Mouse (Mus musculus): ENCODE data around the gene Arhgef1. TPM values are rescaled to one million over a fixed set of nuclear protein-coding genes. Genes with fewer than 3 reads are reported as not detected.

Gene Arhgef1
- total RNA-seq, 1 experiment from 2014 or later = 54.1 TPM

DNA sequence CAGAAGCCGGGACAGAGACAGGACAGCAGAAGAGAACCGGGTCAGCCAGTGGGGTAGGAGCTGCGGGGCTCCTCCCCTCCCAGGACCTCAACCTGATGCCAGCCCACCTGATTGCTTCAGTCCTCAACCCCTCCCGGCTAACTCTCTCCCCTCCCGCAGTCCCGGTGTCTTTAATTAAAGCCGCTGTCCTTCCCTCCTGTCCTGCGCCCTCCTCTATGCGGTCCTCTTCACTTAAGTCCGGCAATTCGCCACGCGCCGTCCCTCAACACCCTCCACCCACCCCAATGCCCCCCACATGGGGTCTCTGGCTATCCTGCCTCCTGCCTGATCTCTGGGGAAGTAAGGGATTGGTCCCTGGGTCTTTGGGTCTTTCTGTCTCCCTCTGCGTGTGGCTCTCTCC is 28.9 kb downstream of the Arhgef1 start:
- ATAC-seq (replicated peaks; ENCODE audit: low read depth, poor library complexity, severe bottlenecking) = no peak

DNA sequence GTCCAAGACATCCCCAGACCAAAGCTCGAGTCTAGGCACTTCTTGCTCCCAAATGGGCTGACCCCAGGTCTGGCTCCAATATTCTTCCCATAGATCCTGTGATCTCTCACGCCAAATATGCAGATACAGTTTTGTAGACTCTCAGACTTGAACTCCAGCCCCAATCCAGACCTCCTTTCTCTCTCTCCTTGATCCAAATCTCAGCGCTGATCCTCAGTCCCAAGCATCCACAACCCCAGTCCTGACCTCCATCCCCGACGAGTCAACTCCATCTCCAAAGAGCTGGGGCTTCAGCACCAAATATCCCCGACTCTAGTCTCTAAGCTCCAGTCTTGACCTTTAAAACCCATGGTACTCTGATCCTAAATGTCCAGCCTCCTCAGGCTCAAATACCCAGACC is 40.9 kb downstream of the Arhgef1 start:
- no peak for ATAC-seq (replicated peaks; ENCODE audit: low read depth, poor library complexity, severe bottlenecking)

DNA sequence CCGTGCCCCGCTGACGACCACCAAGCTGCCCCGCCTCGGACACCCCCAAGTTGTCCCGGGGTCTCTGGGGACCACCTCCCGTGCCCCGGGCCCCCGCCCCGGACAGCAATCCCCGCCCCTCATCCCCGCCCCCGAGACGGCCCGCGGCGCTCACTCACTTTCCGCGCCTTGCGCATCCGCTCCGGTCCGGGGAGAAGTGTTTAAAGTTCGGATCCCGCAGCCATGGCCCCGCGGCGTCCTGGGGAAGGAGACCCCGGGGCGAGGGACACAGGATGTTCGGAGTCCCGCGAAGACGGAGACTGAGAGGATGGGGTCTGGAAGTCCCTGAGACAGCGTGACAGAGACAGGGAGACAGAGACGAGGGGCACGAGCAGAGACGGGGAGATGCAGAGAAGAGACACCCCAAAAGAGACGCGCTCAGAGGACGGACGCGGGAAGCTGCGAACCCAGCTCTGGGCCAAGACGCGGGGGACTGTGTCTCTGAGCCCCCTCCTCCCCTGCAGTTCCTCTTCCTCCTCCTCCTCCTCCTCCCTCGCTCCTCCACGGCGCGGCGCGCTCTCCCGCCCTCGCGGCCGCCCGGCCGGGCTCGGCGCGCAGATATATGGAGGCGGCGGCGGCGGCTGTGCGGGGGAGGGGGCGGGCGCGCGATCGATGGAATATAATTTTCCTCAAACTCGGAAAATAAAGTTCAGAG is 41.7 kb downstream of the Arhgef1 start, which contains the start of gene Gm4881:
TSS of gene Gm4881 (minus strand) at position 238 of the 694 bp plus-strand sequence.
- ATAC-seq (replicated peaks; ENCODE audit: low read depth, poor library complexity, severe bottlenecking) = peak; percentile 24

DNA sequence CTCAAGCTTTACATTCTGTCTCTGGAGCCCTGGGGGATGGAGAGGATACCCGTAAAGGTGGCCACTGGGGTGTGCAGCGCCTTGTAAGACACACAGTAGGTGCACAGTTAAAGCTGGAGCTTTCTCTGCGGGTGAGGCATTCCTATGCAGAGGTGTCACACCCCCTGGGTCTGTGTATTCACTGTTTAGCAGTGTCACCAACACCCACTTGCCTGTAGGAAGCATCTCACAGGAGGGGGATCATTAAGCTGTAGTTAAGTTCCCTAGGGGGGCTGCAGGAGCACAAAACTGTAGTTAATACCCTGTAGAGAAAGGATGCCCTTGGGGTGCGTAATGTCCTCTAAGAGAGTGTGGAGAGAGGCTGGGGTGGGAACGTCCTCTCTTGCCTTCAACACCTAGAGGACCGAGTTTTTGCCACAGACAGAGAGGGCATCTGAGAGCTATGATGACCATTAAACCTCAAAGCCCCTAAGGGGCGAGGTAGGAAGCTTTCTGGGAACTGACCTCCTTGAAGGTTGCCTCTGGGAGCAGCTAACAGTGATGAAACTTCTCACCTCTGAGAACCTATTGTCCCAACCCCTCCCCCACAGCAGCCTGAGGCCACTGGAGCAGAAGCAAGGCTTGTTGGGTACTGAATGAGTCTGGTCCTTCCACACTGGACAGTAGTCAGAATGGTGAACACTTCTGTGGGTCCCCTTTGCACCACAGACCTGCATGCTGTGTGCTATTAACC is 44.8 kb downstream of the Arhgef1 start:
- no peak for ATAC-seq (replicated peaks; ENCODE audit: low read depth, poor library complexity, severe bottlenecking)

DNA sequence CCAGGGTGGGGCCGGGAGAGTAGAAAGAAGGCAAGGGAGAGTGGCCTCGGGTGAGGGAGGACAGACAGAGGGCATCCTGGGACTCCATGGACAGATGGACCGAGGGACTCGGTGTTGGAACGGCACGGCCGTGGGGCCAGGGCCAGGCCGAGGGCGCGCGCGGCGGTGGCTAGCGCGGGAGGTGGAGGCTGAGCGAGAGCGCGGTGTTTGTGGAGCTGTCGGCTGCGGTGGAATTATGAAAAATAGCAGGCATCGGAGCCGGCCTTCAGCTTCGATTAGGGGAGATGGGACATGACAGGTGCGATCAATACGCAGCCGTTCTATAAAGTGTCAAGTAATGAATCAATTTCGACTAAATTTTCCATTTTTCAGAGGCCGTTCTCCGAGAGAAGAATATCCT is 46.1 kb downstream of the Arhgef1 start:
- ATAC-seq (replicated peaks; ENCODE audit: low read depth, poor library complexity, severe bottlenecking) = no peak

DNA sequence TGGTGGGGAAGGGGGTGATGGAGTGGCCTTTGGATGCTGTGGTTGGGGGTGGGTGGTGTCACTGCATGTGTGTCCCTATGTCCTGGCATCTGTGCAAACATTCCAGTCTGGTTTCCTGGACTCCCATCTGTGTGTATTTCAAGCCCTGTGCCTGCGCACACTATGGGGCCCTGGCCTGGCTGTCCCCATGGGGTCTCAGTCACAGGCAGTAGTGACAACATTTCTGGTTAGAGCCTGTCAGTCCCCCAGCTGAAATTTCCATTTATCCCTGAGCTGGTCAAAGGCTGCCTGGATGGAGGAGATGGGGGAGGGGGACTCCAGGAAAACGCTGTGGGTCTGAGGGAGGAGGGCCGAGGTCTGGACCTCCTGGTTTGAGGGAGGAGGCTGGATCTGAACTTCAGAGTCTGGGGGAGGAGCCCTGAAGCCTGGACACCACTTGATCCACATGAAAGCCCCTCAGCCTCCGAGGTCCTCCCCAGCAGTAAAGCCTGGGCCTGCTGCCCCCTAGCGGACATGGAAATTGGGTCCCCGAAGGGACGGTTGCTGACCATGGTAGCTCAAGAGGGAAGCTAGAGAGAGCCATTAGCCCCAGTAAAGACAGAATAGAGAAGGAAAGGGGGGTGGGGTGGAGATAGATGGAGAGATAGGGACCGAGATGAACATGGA is 47.4 kb downstream of the Arhgef1 start:
- ATAC-seq (replicated peaks; ENCODE audit: low read depth, poor library complexity, severe bottlenecking) = peak; percentile 69

DNA sequence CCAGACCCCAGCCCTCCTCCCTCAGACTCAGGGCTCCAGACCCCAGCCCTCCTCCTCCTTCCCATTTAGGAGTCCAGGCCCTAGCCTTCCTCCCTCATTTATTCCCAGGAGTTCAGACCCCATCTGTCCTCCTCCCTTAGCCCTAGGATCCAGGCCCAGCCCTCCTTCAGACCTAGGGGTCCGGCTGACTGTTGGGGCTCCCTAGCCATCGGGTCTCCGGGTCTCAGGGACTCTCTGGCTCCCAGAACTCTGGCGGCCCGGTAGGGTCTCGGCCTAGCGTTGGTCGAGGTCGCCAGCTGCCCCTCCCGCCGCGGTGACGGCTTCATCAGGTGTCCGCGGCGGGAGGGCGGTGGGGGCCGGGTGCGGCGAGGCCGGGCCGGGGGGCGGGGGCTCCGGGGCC is 51.3 kb downstream of the Arhgef1 start:
- no peak for ATAC-seq (replicated peaks; ENCODE audit: low read depth, poor library complexity, severe bottlenecking)

DNA sequence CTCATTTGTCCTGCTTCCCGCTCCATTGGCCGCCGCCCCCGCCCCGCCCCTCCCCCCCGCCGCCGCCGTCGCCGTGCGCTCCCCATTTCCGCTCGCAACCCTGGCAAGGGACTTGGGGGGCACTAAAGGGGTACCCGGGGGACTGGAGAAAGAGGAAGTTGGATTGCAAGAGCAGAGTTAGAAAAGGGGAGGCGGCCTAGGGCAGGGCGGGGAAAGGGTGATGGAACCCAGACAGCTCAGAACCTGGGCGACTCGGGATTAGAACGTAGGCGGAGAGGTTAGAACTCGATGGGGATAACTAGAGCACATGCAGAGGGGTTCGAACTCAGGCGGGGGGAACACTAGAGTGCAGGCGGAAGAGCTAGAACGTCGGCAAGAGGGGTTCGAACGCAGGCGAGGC is 51.7 kb downstream of the Arhgef1 start:
- peak; percentile 86 for ATAC-seq (replicated peaks; ENCODE audit: low read depth, poor library complexity, severe bottlenecking)

DNA sequence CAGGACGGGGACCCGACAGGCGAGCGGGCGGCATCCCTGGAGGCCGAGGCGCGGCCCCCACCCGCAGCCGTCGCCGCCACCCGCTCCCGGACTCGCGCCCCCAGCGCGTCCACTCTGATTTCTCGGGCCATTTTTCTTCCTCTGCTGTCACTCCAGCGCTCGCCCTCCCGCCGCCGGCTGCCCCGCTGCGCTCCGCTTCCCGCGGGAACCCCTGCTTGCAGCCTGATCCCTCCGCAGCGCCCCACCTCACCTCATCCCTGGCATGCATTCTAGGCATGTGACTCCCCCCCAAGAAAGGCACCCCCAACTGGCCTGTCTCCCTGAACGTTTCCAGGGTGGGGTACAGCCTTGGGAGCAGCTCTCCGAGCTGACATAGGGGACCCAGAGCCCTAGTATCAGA is 52.5 kb downstream of the Arhgef1 start:
- no peak for ATAC-seq (replicated peaks; ENCODE audit: low read depth, poor library complexity, severe bottlenecking)

DNA sequence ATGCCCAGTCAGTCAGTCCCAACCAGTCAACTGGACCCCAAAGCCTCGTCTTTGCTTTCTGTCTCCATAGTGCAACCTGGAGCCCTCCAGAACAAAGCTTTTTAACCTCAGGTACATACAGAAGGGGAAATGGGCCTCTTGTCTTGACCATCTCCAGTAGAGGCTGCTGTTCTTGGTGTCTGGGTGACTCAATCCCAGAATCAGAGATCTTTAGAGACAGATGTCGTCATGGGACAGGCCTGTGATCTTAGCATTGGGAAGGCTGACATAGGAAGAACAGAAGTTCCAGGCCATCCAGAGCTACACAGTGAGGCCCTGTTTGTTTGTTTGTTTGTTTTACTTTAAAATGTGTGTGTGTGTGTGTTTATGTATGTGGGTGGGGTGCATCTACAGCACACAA is 61.6 kb downstream of the Arhgef1 start:
- ATAC-seq (replicated peaks; ENCODE audit: low read depth, poor library complexity, severe bottlenecking) = no peak

DNA sequence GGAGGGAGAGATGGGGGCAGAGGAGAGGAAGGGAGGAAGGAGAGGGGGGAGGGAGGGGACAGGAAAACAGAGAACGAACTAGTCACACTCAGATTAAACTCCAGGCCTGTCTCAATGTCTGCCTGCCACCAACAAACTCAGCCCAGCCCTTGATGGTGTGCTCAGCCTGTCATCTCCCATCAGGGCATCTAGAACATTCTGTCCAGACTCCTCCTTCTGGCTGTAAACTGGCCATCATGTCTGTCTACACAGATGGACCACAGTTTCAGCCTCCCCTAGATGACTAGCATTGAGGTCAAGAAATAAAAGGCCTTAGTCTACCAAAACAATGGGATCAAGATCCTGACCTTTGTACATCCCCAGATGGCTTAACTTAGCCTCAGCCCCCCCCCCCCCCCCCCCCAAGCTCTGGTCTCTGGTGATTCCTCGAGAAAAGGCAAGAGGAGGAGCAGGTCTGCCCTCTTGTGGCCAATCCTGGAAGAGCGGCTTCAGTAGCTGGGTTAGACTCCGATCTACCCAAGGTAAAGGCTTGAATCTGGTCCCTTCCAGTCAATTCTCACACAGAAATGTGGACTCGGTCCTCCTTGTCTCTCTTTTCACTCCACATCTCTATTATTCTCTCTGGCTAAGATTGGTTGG is 62.3 kb downstream of the Arhgef1 start:
- peak; percentile 69 for ATAC-seq (replicated peaks; ENCODE audit: low read depth, poor library complexity, severe bottlenecking)

DNA sequence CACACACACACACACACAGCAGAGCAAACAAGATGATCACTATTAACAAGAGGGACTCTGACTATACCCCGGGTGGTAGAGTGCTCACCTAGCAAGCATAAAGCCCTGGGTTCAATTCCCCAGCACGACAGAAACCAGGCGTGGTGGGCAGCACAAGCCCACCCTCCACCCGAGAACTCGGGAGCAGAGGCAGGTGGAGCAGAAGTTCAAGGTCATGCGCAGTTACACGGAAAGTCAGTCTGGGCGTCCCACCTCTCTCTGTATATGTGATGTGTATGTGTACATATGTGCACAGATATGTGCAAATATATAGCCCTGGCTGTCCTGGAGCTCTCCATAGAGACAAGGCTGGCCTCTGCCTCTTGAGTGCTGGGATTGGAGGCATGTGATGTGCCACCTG is 65.3 kb downstream of the Arhgef1 start:
- ATAC-seq (replicated peaks; ENCODE audit: low read depth, poor library complexity, severe bottlenecking) = no peak

DNA sequence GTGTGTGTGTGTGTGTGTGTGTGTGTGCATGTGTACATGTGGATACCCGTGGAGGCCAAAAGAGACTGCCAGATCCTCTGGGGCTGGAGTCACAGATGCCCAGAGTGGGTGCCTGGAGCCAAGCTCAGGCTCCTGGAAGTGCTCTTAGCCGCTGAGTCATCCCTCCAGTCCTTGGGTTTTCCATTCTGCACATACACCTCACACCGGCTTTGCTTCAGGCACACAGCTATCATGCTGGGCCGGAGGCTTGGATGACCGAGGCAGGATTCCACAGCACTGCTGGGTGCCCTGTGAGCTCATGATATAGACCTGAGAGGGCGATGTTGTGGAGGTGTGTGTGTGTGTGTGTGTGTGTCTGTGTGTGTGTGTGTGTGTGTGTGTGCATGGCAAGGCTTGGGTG is 65.8 kb downstream of the Arhgef1 start:
- no peak for ATAC-seq (replicated peaks; ENCODE audit: low read depth, poor library complexity, severe bottlenecking)

DNA sequence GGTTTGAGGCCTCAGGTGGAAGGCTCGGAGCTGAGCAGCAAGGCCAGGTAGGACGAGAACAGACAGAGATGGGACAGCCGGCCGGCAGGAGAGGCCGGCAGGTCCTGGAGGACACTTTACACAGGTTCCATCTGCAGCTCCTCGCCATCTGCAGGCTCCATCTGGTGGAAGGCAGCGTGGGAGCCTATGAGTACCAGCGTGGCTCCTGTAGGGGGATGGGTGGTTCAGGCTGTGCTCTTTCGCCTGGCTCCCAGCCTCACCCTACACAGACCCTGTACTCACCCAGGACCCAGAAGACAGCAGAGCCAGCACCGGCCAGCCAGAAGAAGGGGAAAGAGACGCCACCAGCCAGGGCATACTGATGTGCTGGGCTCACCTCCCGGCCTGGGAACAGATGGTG is 67.1 kb downstream of the Arhgef1 start:
- no peak for ATAC-seq (replicated peaks; ENCODE audit: low read depth, poor library complexity, severe bottlenecking)

DNA sequence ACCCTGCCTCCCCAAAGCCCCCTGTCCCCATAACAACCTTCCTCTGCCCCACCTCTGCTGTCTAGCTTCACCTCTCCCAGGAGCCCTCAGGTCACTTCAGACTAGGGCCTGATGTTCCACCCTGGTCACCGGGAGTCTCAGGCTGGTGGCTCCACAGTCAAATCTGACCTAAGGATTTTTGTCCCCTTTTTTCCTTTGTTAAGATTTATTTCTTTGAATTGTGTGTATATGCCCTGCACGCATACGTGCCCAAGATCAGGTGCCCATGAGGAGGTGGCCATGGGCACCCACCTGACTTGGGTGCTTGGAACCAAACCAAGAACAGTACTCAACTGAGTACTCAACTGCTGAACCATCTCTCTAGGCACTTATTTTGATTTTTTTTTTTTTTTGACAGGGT is 67.6 kb downstream of the Arhgef1 start:
- no peak for ATAC-seq (replicated peaks; ENCODE audit: low read depth, poor library complexity, severe bottlenecking)

DNA sequence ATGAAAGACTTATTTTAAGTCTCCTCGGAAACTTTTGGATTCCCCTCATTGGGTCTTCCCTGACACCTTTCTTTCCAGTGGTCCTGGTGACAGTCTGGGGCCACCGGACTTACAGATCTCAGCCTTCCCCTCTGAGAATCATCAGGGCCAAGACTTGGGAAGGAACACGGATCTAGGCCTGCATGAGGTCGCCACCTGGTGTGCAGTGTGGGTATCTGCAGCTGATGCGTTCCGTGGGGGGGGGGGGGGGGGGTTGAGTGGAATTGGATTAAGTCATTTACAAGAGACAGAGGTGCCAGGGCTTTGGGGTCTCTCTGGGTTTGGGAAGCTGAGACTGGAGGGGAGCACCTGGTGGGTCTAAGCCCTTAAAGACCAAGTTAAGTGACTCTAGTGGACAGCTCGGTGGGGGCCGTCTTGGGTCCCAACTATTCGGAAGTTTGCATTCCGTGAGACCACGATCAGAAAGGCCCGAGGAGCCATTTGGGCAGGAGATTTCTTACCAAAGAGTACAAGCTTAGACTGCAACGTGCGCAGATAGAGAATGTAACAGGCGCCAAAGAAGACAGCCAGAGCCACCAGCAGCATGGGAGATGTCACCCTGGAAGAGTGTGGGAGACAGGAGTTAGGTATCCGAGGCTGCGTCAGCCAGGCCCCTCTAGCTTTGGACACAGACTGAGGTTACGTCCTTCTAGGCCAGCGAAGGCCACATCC is 68.7 kb downstream of the Arhgef1 start:
- no peak for ATAC-seq (replicated peaks; ENCODE audit: low read depth, poor library complexity, severe bottlenecking)

DNA sequence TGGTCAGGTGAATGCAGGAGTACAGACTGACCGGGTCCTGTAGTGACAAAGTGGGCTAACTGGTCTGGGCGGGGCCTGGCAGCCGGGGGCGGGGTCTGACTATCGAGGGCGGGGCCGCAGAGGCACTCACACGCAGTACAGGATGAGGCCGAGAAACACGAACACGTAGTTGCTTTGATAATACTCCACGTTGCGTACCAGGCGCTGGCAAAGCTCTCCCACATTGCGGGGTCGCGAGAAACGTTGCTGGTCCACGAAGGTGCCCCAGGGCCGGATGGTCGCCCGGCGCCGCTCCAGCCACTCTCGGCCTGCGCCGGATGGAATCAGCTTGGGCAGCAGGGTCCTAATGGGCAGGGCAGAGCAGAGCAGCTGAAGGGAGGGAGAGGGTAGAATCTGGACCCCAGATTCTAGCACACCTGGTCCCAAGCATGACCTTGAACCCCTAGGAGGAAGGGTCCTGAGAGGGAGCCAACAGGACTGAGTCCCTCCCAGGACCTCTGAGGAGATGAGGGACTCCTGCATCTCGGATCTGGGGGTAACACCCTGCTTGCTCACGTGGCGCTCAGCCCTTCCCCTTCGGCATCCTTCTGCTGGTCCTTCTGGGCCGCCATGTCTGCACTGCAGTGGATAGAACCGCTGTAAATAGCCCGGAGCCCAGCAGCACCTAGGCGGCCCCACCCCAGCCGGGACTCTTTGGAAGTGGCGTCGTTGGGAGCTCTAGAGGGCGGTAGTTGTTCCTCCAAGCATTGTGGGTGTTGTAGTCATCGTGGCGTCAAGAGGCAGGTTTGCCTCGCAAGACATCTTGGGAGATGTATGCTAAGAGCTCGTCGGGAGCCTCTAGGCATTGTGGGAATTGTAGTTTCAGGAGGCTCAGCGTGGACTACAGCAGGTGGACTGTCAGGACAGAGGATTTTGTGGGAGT is 69.5 kb downstream of the Arhgef1 start, which contains the start of gene Rabac1:
TSS of gene Rabac1 (minus strand) at position 783 of the 922 bp plus-strand sequence.
- ATAC-seq (replicated peaks; ENCODE audit: low read depth, poor library complexity, severe bottlenecking) = peak; percentile 91

DNA sequence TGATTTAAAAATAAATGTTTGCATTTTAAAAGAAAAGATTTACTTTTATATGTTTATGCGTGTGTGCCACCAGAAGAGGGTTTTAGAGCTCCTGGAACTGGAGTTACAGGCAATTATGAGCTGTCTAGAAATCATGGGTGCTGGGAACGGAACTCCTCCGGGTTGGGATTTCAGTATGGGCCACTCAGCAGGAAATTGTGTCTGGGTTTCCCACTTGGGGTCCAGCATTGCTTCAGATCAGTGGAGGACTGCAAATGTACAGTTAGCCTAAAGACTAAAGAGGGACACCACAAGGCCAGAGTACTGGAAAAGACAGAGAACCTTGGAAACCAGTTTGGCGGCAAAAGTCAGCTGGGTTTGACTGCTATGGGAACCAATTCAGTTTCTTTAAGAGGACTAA is 70.5 kb downstream of the Arhgef1 start:
- ATAC-seq (replicated peaks; ENCODE audit: low read depth, poor library complexity, severe bottlenecking) = no peak

DNA sequence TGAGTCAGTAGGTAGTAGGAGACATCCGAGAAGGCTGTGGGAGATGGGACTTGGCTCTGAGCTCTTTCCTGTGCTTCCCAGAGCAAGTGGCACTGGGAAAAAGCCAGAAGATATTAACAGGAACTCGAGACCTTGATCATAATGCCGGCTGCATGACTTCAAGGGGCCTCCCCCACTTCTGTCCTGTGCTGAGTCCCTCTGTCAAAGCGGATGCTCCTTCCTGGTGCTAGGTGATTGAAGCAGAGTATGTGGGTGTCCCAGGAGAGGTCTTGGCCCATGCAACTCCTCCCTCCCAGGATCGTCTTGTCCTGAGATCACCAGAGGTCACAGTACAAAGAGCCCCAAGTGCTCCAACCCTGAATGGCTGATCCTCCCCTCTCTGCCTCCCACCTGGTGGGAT is 71.2 kb downstream of the Arhgef1 start:
- ATAC-seq (replicated peaks; ENCODE audit: low read depth, poor library complexity, severe bottlenecking) = no peak

Data from common myeloid progenitor, adult 5-6 weeks (primary cell).